Mouse (Mus musculus) forebrain, embryonic 14.5 days (tissue): ENCODE data around the gene Ccdc167. TPM values are rescaled to one million over a fixed set of nuclear protein-coding genes. Genes with fewer than 3 reads are reported as not detected.

Source experiments
- ATAC-seq: fragments of 200-750 bp; cut with Nextera tagmentation; 2 replicates; pipeline ENCODE4 v1.8.0; 2017; ENCODE audit warnings: mild to moderate bottlenecking, moderate library complexity
- DNase-seq: peaks from one replicate; pipeline ENCODE4 v3.0.0-alpha.2; 2015; ENCODE audit warnings: low spot score
- H3K27ac ChIP-seq: fragments of 300-500 bp; sonication (generic); 2 replicates; pipeline ENCODE4 v1.5.1; 2014; ENCODE audit warnings: low read depth, mild to moderate bottlenecking, control low read depth, low read length, moderate library complexity
- H3K27me3 ChIP-seq: fragments of 300-500 bp; sonication (generic); replicated peaks from 2 replicates; pipeline ENCODE4 v1.6.1; 2014; ENCODE audit warnings: low read length, control low read depth, mixed read lengths; ENCODE audit not compliant: control insufficient read depth, insufficient read depth
- H3K36me3 ChIP-seq: fragments of 300-500 bp; sonication (generic); 2 replicates; pipeline ENCODE4 v1.6.1; 2014; ENCODE audit warnings: low read length, control low read depth; ENCODE audit not compliant: control insufficient read depth, insufficient read depth
- H3K4me1 ChIP-seq: fragments of 300-500 bp; sonication (generic); 2 replicates; pipeline ENCODE4 v1.6.1; 2014; ENCODE audit warnings: antibody characterized with exemption, low read length, control low read depth; ENCODE audit not compliant: control insufficient read depth, insufficient read depth
- H3K4me2 ChIP-seq: fragments of 300-500 bp; sonication (generic); 2 replicates; pipeline ENCODE4 v1.6.1; 2014; ENCODE audit warnings: mild to moderate bottlenecking, control low read depth, low read length
- H3K4me3 ChIP-seq: fragments of 300-500 bp; sonication (generic); 2 replicates; pipeline ENCODE4 v1.5.1; 2014; ENCODE audit warnings: low read depth, low read length, control low read depth
- H3K9ac ChIP-seq: fragments of 300-500 bp; sonication (generic); 2 replicates; pipeline ENCODE4 v1.6.1; 2014; ENCODE audit warnings: mild to moderate bottlenecking, low read length, control low read depth, moderate library complexity
- H3K9me3 ChIP-seq: fragments of 300-500 bp; sonication (generic); replicated peaks from 2 replicates; pipeline ENCODE4 v1.6.1; 2016; ENCODE audit warnings: low read length, control low read depth, mixed read lengths; ENCODE audit not compliant: control insufficient read depth
- WGBS: fragments of 180-500 bp; shearing (Covaris S2); extraction: QIAGEN DNeasy Blood & Tissue Kit; methylation state at CpG from one replicate; pipeline ENCODE4 v1.1.7; 2014; 5-methylcytosine and 5-hydroxymethylcytosine counted together
- polyA plus RNA-seq: library from polyadenylated mRNA; unstranded; fragments of >200 nt; fragmentation: Nextera tagmentation; extraction: Ambion mirVana; gene quantifications from 2 replicates; pipeline ENCODE4 v1.2.1, GENCODE M21; 2014

Gene Ccdc167
- polyA plus RNA-seq, 1 experiment from 2014 or later = 12.8 TPM

GRCm38 (mm10) chr17:29642219-29642618 is 74.6 kb downstream of the Ccdc167 start:
- Histone ChIP-seq H3K9ac (no peak overlapping the region), H3K9me3 (no peaks in the 10 kb centered on the region), H3K4me3 (no peak overlapping the region), H3K4me1 (no peaks in the 10 kb centered on the region), H3K27ac (no peak overlapping the region), H3K4me2 (no peak overlapping the region), H3K36me3 (peaks cover 62% of the 10 kb centered on the region), H3K27me3 (no peaks in the 10 kb centered on the region)
- 88% methylated on average over 3 of the region's 3 CpGs for WGBS
- DNase-seq (no peak), ATAC-seq (no peak)

- no peaks in the 10 kb centered on the region for H3K9me3 ChIP-seq
- H3K4me2 ChIP-seq = no peak overlapping the region
- H3K9ac ChIP-seq = no peak overlapping the region
- H3K4me1 ChIP-seq = no peaks in the 10 kb centered on the region
- H3K27ac ChIP-seq = no peak overlapping the region
- no peak for ATAC-seq
- DNase-seq = no peak
- peaks cover 74% of the 10 kb centered on the region for H3K36me3 ChIP-seq
- 96% methylated on average over 11 of the region's 11 CpGs for WGBS
- no peaks in the 10 kb centered on the region for H3K27me3 ChIP-seq
- no peak overlapping the region for H3K4me3 ChIP-seq
Observed at GRCm38 (mm10) chr17:29640971-29641370, 75.9 kb downstream of the Ccdc167 start.

GRCm38 (mm10) chr17:29637895-29638294 is 78.9 kb downstream of the Ccdc167 start:
- Histone ChIP-seq H3K27me3 (no peaks in the 10 kb centered on the region), H3K4me3 (no peak overlapping the region), H3K9me3 (no peaks in the 10 kb centered on the region), H3K4me2 (no peak overlapping the region), H3K9ac (no peak overlapping the region), H3K27ac (no peak overlapping the region), H3K36me3 (peaks cover 91% of the 10 kb centered on the region), H3K4me1 (no peaks in the 10 kb centered on the region)
- ATAC-seq (no peak), DNase-seq (no peak)
- WGBS = 82% methylated on average over 8 of the region's 8 CpGs

DNA sequence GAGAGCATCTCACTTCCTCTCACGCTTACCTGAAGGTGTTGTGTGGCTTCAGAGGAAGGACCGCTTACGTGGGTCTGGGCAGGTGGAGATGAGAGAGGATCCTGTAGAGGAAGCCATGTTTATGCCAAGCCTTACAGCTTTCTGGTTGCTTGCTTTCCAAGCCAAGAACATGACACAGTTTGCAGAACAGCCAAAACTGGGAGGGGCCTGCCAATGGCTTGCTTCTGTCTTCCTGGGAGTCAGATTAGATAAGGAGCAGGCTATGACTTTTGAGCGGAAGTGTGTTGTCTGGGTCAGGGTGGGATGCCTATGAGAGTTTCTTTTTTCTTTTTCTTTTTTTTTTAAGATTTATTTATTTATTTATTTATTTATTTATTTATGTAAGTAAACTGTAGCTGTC is 79.5 kb downstream of the Ccdc167 start:
- H3K36me3 ChIP-seq = peaks cover 91% of the 10 kb centered on the region
- 91% methylated on average over 4 of the region's 4 CpGs for WGBS

More for the DNA sequence above, 79.5 kb downstream of the Ccdc167 start:
- ATAC-seq (no peak), DNase-seq (peak; percentile 55)
- H3K27me3 ChIP-seq = no peaks in the 10 kb centered on the region
- H3K4me1 ChIP-seq = no peaks in the 10 kb centered on the region
- no peak overlapping the region for H3K4me3 ChIP-seq
- no peaks in the 10 kb centered on the region for H3K9me3 ChIP-seq
- H3K27ac ChIP-seq = no peak overlapping the region
- H3K4me2 ChIP-seq = no peak overlapping the region
- no peak overlapping the region for H3K9ac ChIP-seq

Other genes starting within 250 kb of the Ccdc167 start
- gene Pim1, start 226.3 kb downstream of the Ccdc167 start, polyA plus RNA-seq = 11.4 and 15.7 TPM in 2 replicates
- gene Gm17657, start 167.4 kb downstream of the Ccdc167 start, polyA plus RNA-seq = not detected in 2 replicates
- gene Tbc1d22b, start 167.3 kb downstream of the Ccdc167 start, polyA plus RNA-seq = 18.4 and 21.3 TPM in 2 replicates
- 0.25 TPM in 1 of 2 replicates, not detected in the other for gene Tmem217, start 164.7 kb downstream of the Ccdc167 start, polyA plus RNA-seq
- gene Rnf8, start 102.3 kb downstream of the Ccdc167 start, polyA plus RNA-seq = 89.7 and 96.7 TPM in 2 replicates
- gene Gm28043, start 102.2 kb downstream of the Ccdc167 start, polyA plus RNA-seq = 1.9 and 2.4 TPM in 2 replicates
- 116 and 138 TPM in 2 replicates for gene Cmtr1, start 56.4 kb downstream of the Ccdc167 start, polyA plus RNA-seq